Mouse (Mus musculus) urinary bladder, postnatal 36 days (tissue): ENCODE data around the gene Ncor1.
"Not testable (repeated sequence)": the region's sequence is repeated elsewhere in the genome, so short reads cannot be mapped to it uniquely, and the experiment has no call there.

Source experiments
- DNase-seq, 2 experiments: peaks; one replicate each; pipeline ENCODE4 v3.0.0; 2022; ENCODE audit warnings: low spot score in 2 of 2, mixed read lengths in 1 of 2

The Ncor1 gene

GRCm38 (mm10) chr11:62458780-62459179 lies 439 bp upstream of the Ncor1 start:
- DNase-seq, result no peak

- DNase-seq, result peak in 1 of 2 experiments; percentile 30
Observed at GRCm38 (mm10) chr11:62457891-62458270, 460 bp downstream of the Ncor1 start.

DNA sequence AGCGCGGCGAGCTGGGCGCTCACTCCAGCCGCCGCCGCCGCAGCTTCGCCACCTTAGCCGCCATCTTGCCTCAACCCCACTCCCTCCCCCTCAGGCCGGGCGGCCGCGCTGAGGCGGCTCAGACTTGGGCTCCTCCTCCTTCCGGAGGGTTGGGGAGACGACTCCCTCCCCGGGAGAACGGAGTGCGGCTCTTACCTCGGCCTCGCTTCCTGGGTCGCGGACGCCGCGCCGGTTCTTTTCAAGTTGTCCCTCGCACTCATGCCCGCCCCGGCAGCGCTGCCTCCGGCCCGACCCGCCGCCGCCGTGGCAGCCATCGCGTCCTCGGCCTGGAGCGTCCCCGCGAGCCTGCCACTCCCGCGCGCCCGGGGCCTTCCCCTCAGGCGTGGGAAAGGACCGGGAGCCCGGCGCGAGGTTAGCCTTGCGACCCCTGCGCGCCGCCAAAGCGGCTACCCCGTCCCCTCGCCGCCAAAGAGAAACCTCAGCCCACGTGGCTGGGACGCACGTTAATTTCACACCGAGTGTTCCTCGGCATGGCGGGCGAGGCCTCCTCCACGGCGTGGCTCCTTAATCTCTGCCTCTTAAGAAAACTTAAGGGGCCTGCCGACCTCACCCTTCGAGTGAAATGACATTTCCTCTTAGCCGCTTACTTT lies 975 bp downstream of the Ncor1 start:
- peak; percentile 83 to 93 for DNase-seq

DNA sequence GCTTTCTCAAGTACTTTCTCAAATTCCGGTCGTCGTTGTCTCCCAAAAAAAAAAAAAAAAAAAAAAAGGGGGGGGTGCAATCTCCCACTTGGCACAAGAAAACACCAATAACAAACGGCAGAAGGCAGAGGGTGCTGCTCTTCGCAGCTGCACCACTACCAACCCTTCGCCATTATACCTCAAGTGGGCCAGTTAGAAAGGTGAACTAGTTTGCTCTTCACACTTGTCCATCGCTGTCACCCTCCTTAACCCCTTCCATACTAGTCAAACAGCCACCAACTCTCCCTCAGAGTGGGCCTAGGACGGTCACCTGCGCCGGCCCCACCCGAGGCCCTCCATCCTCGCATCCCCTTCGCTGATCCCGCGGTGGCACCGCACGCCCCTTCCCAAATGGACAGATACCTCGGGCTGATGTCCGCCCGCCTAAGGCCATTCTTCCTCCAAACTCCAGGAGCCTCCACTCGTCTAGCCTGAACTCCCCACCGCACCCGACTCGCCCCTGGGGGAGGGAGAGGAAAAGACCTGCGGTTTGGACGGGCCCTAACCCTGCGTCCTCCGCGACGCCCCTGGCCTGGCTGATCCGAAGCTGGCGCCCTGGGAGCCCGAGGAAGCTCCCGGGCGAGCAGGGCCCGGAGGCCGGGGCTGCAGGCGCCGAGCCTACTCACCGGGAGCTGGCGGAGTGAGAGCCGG lies 1.7 kb downstream of the Ncor1 start:
- DNase-seq, result peak; percentile 36 to 46

GRCm38 (mm10) chr11:62456021-62456482 lies 2.3 kb downstream of the Ncor1 start:
- no peak for DNase-seq

- DNase-seq, result no peak
Observed at GRCm38 (mm10) chr11:62455193-62455592, 3.1 kb downstream of the Ncor1 start.

DNA sequence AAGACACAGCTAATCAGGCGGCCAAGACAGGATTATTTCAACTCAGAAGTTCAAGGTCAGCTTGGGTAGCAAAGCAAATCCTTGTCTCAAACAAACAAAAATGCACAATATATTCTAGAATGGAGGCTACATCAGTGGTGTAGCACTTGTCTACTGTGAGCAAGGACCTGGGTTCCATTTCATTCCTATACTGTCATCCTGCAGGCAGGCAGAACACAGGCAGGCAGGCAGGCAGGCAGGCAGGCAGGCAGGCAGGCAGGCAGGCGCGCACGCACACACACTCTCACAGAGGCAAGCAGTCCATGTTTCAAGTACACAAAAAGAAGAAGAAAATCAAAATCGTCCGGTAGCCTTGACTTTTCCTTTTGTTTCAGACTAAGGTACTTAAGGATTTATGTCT lies 9.4 kb downstream of the Ncor1 start:
- no peak for DNase-seq

- DNase-seq, result no peak
Observed at GRCm38 (mm10) chr11:62445799-62446198, 12.5 kb downstream of the Ncor1 start.

- no peak for DNase-seq
Observed at GRCm38 (mm10) chr11:62440670-62441315, 17.5 kb downstream of the Ncor1 start.

- DNase-seq, result no peak
Observed at GRCm38 (mm10) chr11:62432211-62432610, 26.1 kb downstream of the Ncor1 start.

- DNase-seq, result no peak
Observed at GRCm38 (mm10) chr11:62427105-62427504, 31.2 kb downstream of the Ncor1 start.

DNA sequence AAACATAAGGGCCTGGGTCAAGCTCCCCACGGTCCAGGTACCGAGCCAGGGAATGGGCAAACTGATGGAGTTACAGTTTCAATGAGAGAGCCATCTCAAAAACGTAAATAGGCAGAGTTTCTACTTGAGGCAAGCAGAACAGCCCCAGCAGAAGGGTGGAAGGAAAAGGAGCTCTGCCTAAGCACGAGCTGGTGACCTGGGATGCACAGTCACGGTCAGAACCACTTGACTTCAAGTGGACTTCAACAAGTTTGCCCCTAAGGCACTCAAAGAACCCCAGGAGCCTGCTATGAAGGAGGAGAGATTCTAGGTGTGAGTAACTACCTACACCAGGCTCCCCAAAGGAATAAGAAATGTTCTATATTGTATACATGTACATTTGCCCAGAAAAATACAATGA lies 32.1 kb downstream of the Ncor1 start:
- no peak for DNase-seq

DNA sequence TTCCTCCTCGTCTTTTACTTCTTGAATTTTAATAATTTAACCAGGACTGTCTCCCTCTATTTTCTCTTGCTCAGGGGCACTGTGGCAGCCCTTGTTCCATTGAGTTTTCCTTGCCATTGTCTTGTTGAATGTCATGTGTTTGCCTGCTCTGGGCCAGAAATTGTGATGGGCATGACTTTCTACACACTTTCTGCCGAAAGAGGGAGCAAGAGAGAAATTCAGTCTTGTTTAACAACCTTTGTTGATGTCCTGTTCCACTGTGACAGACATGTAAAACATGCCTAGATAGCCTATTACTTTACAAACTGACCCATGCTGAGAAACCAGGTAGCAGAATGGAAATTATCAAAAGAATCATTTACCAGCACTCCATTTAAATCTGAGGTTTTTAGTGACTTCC lies 33.8 kb downstream of the Ncor1 start:
- DNase-seq, result no peak

DNA sequence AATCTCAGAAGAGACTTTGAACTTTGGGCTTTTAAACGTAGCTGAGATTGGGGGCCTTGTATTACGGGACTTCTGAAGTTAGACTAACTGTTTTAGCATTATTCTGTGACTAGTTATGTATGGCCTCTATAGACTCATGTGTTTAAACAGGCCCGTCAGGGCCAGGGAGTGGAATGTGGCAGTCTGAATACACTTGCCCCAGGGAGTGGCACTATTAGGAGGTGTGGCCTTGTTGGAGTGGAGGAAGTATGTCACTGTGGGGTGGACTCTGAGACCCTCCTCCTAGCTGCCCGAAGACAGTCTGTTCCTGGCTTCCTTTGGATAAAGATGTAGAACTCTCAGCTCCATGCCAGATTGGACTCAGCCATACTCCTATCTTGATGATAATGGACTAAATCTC lies 43.3 kb downstream of the Ncor1 start:
- no peak for DNase-seq

- no peak for DNase-seq
Observed at GRCm38 (mm10) chr11:62409611-62410010, 48.7 kb downstream of the Ncor1 start.

DNA sequence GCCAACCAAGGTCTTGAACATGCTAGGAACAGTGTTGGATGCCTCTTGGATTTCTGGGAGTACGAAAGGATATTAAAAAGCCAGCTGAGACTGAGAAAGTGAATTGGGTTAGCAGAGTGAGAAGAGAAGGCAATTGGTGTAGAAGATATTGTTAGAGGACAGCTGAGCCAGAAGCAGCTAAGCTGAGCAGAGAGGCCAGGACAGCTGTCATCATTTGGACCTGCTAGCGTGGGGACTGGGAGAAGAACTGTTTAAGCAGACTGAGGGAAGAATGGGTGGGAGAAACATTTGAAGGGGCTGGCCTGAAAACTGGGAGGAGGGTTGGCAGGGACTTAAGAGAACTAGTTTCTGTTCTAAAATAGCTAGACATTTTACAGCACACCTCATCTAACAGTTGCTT lies 49.5 kb downstream of the Ncor1 start:
- no peak for DNase-seq

- DNase-seq, result peak in 1 of 2 experiments; percentile 10
Observed at GRCm38 (mm10) chr11:62396405-62396804, 61.9 kb downstream of the Ncor1 start.

GRCm38 (mm10) chr11:62388331-62388679 lies 70.0 kb downstream of the Ncor1 start:
- no peak for DNase-seq

- no peak for DNase-seq
Observed at GRCm38 (mm10) chr11:62387608-62388330, 70.6 kb downstream of the Ncor1 start.

DNA sequence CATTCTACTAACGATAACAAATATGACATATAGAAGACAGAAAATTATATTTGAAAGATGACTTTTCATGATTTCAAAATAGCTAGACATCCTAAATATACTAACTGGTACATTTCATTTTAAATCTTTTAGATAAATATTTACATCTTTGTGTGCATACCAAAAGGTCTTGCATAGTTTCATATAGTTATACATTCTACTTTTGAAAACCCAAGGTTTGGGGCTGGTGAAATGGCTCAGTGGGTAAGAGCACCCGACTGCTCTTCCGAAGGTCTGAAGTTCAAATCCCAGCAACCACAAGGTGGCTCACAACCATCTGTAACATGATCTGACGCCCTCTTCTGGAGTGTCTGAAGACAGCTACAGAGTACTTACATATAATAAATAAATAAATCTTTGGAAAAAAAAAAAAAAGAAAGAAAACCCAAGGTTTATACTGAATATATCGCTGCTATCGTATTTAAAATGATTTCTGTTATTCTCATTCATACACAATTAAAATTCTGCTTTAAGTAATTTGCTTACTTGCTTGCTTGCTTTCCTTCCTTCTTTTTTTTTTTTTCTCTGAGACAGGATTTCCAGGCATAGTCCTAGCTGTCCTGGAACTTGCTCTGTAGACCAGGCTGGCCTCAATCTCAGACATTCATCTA lies 81.0 kb downstream of the Ncor1 start:
- DNase-seq, result not testable (repeated sequence)

DNA sequence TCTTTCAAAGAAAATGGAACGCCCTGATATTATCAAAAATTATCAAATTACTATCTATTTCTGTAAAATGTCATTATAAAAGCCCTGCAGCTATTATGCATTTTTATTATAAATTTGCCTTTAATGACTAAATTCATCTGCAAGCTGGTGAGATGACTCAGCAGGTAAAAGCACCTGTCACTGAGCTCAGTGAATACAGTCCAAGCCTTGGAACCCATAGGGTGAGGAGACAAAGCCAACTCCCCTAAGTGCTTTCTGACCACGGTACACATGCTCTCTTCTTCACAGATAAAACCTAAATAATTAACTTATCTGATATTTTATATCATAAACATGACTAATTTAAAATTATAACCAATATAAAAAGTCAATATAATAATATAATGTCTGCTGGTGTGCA lies 86.6 kb downstream of the Ncor1 start:
- no peak for DNase-seq

DNA sequence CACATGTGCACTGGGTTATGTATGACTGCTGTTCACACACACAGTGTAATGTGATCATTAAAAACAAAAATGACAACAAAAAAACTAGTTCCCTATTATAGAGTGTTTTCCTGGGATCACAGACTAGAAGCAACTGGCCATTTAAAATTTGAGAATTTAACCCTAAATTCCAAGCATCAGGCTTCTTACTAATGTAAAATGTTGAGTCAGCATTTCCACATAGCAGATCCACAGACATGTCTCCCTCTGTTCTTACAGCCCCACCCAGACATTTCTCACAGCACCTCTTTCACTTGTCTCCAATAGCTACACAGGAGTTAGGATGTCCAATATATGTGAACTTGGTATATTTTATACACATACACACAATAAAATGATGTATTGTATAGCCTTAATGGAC lies 88.4 kb downstream of the Ncor1 start:
- no peak for DNase-seq
